Mouse (Mus musculus) brain, embryonic 14.5 days (tissue): ENCODE data around the gene Manba. TPM values are rescaled to one million over a fixed set of nuclear protein-coding genes. Genes with fewer than 3 reads are reported as not detected.
"Not testable (repeated sequence)": the region's sequence is repeated elsewhere in the genome, so short reads cannot be mapped to it uniquely, and the experiment has no call there.

Source experiments
- DNase-seq: peaks from one replicate; pipeline ENCODE4 v3.0.0-alpha.2; 2011; ENCODE audit warnings: low read depth
- CTCF ChIP-seq: fragments of 200-500 bp; IDR thresholded peaks from 2 replicates; pipeline ENCODE4 v1.5.1; 2012; ENCODE audit warnings: inconsistent platforms, mild to moderate bottlenecking, moderate library complexity, borderline replicate concordance; ENCODE audit not compliant: insufficient read depth, insufficient read length; ENCODE audit errors: extremely low read depth
- POLR2A ChIP-seq: fragments of 200-500 bp; IDR thresholded peaks from 2 replicates; pipeline ENCODE4 v1.6.1; 2012; ENCODE audit warnings: mild to moderate bottlenecking, inconsistent platforms, borderline replicate concordance; ENCODE audit not compliant: poor library complexity, insufficient read depth, insufficient read length, severe bottlenecking; ENCODE audit errors: extremely low read depth
- polyA plus RNA-seq: library from polyadenylated mRNA; depleted of rRNA; stranded (reverse); fragments of >200 nt; gene quantifications from 2 replicates; pipeline ENCODE4 v1.2.3, GENCODE M21; 2012

Gene Manba
- polyA plus RNA-seq, 1 experiment, result 3.1 TPM

DNA sequence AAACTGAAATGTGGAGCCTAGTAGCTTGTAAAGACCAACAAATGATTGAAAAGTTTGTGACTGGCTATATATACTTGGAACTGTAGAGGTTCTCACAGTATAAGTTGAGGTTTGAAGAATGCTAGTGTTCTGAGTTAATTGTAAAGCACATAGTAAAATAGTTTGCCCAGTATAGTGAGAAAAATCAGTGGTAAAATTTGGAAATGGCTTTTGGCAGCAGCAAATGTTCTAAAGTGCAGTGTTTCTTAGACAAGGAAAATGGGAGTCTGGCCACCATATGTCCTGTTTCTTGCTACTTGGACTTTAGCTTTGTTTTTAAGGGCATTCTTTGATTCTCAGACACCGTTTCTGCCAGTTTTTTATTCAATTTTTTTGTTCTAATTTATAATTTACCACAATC lies 17.0 kb upstream of the Manba start:
- no peak for DNase-seq
- no peak for TF ChIP-seq CTCF
- no peak for TF ChIP-seq POLR2A

GRCm38 (mm10) chr3:135469146-135469545 lies 16.3 kb upstream of the Manba start:
- TF ChIP-seq CTCF (no peak), POLR2A (no peak)
- DNase-seq, result peak; percentile 11

GRCm38 (mm10) chr3:135469974-135470373 lies 15.4 kb upstream of the Manba start:
- peak; percentile 71 for DNase-seq
- TF ChIP-seq CTCF, result no peak
- no peak for TF ChIP-seq POLR2A

DNA sequence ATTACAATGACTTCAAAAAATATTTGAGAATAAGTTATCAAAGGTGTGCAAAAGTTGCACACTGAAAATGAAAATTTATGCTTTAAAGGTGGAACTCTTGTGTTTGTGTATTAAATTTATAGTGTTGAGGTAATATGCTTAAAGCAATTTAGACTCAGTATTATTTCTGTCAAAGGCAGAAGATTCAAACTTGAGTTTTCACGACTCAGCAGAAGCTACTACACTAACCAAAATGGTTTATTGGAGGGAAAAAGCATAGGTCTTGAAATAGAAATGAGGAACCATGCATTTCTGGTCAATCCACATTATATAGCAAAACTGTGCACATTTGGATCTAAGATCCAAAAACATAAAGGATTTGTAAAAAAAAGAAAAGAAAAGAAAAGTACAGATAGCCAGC lies 14.6 kb upstream of the Manba start:
- TF ChIP-seq CTCF (no peak), POLR2A (no peak)
- no peak for DNase-seq

DNA sequence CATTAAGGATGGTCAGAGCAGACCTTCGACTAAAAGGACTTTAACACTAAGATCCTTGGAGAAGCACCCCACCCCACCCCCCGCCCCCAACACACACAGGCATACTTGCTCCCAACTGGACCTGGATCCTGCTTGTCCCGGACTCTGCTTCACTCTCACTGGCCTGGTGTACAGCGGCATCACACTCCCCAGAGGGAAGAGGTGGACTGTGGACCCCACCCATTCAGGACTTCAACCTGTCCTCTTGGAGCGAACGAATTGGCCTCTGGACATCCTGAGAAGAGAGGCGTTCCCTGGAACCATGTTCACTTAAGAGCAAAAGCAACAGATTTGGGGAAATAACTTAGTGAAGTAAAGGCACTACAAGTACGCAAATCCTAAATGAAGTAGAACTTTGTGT lies 10.4 kb upstream of the Manba start:
- TF ChIP-seq POLR2A (no peak), CTCF (no peak)
- DNase-seq, result no peak

DNA sequence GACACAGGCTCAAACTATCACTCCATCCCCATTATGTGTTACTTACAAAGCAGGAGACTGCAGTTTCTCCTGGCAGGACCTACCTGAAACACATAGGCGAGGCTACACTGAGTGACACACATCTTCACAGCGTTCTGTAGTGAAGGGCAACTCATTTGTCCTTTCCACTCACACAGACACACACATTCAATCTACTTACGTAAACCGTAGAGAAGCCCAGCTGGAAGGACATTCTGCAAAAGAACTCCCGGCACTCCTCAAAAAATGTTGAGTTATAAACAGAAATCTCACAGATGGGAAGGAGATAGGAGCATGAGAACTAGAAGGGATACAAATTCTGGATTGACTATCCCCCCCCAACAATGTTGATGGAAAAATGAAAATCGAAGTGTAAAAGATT lies 9.1 kb upstream of the Manba start:
- TF ChIP-seq CTCF (no peak), POLR2A (no peak)
- DNase-seq, result no peak

GRCm38 (mm10) chr3:135476977-135477376 lies 8.4 kb upstream of the Manba start:
- no peak for DNase-seq
- TF ChIP-seq POLR2A (no peak), CTCF (no peak)

GRCm38 (mm10) chr3:135479090-135479489 lies 6.3 kb upstream of the Manba start:
- DNase-seq, result not testable (repeated sequence)

GRCm38 (mm10) chr3:135480767-135481166 lies 4.6 kb upstream of the Manba start:
- no peak for DNase-seq
- TF ChIP-seq POLR2A, result no peak
- no peak for TF ChIP-seq CTCF

DNA sequence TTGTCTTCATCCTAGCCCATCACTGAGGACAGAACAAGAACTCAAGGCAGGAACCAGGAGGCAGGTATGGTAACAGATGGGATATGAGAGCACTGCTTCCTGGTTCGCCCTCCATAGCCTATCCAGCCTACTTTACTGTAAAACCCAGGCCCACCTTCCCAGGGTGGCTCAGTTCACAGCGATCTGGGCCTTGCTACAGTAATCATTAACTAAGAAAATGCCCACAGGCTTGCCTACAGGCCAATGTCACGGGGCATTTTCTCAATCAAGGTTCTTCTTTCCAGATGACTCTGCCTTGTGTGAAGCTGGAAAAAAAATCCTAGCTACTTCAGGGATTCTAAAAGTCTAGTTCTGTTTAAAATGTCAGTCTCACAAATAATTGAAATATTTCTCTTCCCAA lies 3.8 kb upstream of the Manba start:
- TF ChIP-seq CTCF (no peak), POLR2A (no peak)
- DNase-seq, result no peak

DNA sequence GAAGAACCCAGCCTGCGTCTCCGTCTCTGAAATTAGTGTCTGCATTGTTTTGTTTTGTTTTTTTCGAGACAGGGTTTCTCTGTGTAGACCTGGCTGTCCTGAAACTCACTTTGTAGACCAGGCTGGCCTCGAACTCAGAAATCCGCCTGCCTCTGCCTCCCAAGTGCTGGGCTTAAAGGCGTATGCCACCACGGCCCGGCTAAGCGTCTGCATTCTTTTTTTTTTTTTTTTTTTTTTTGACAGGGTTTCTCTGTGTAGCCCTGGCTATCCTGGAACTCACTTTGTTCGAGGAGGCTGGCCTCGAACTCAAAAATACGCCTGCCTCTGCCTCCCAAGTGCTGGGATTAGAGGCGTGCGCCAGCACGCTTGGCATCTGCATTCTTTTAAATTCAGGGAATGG lies 761 bp upstream of the Manba start:
- DNase-seq, result not testable (repeated sequence)

GRCm38 (mm10) chr3:135485900-135486241 lies 460 bp downstream of the Manba start:
- no peak for TF ChIP-seq POLR2A
- no peak for TF ChIP-seq CTCF
- DNase-seq, result peak; percentile 8

DNA sequence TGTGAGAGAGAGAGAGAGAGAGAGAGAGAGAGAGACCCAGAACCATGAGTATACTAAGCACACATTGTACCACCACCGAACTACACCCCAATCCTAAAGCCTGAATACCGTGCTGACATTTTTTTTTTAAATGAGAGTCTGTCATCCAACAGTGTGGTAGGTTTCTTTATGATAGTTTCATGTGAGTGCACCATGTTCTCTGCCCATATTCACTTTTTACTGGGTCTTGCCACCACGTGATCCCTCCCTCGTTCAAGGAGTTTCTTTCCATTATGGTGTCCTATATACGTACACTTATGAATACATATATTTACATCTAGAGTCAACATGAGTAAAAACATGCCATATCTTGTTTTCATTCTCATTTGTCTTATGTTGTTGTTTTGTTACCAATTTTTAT lies 940 bp downstream of the Manba start:
- no peak for TF ChIP-seq CTCF
- DNase-seq, result no peak
